Mouse (Mus musculus): ENCODE results near the gene Clec10a.

GRCm38 (mm10) chr11:70171181-70171580, 15.2 kb downstream of the Clec10a start:
- TF ChIP-seq CTCF (IDR thresholded peaks at IDR 0.05; ENCODE audit: borderline replicate concordance, insufficient read depth, low read length) (no peak), POLR2A (IDR thresholded peaks at IDR 0.05; ENCODE audit: low read depth, low read length) (no peak)

All from embryonic fibroblast, embryonic 13.5 days (primary cell).